Mouse (Mus musculus) gastrocnemius, adult 2 months (tissue): ENCODE data around the gene Opn4. TPM values are rescaled to one million over a fixed set of nuclear protein-coding genes. Genes with fewer than 3 reads are reported as not detected.

Experiments used
- DNase-seq: peaks from one replicate; pipeline ENCODE4 v3.0.0; 2022
- H3K27ac ChIP-seq: fragments of 200-600 bp; 2 replicates; pipeline ENCODE4 v1.8.1; 2022; ENCODE audit warnings: mild to moderate bottlenecking
- H3K4me3 ChIP-seq: fragments of 200-600 bp; 2 replicates; pipeline ENCODE4 v1.8.1; 2022; ENCODE audit warnings: mild to moderate bottlenecking, moderate library complexity
- CTCF ChIP-seq: fragments of 200-600 bp; IDR thresholded peaks from 2 replicates; pipeline ENCODE4 v1.8.1; 2022; ENCODE audit warnings: antibody characterized with exemption, mild to moderate bottlenecking, moderate library complexity
- intact Hi-C: fragments of 180-260 bp; cut with DNase I; formaldehyde crosslinking; loops from one replicate; pipeline ENCODE4 v1.15.1; 2025
- total RNA-seq, 2 experiments: library from RNA; stranded (reverse); gene quantifications; 2 replicates each; pipeline ENCODE4 v1.2.3; 2021

Opn4 gene
- total RNA-seq, 2 experiments from 2014 or later = not detected

DNA sequence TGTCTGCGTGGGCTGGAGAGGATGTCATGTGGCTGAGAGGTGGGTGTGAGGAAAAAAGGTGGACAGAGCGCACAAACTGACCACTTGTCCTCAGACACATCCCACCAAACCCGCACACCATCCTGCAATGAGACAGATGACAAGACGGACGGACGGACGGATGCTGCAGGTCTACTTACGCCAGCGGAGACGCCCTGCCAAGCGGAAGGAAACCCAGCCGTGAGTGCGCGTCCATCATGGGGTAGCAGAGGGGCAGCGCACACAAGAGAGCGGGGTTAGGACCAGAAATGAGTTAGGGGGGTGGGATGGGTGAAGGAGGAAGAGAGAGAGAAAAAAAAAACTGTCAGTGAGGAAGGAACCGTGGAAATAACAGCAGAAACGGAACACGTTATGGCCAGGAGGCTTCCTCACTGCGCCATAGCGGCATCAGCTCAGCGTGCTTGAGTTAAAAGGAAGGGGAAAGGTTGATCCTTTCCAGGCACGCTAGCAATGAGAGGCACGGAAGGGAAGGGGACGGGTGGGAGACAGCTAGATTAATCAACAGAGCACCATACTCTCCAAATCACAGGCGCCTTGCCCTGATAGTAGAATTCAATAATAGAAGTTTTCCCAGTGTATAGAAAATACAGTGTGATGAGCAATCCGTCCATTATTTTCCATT is 30.3 kb downstream of the Opn4 start:
- H3K4me3 ChIP-seq = peak overlapping the region; percentile 55

DNA sequence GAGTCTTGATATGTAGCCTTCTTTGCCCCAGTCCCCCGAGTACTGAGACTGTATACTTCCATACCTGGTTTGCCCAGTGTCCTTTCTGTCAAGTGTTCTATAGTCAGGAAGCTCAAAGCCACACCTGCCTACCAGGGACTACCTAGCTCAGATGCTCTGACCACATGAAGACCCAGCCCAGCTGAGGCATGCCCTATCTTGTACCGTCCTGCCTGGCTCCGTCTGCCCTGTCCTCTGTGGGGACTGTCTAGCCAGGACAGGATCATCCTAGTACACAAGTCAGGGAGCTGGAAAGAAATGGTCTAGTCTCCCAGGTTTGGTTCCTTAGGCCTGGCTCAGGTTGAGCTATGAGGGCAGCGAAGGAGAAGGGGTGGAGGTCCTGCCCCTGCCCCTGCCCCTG is 31.3 kb downstream of the Opn4 start:
- Histone ChIP-seq H3K27ac (peak overlapping the region; percentile 82), H3K4me3 (peak overlapping the region; percentile 38)
- no peak for TF ChIP-seq CTCF
- intact Hi-C loops = no loop called here
- no peak for DNase-seq

More for the DNA sequence above, 30.3 kb downstream of the Opn4 start:
- no peak for TF ChIP-seq CTCF
- H3K27ac ChIP-seq = peak overlapping the region; percentile 82
- intact Hi-C loops = loop anchor here (2.0 kb wide), 1 partner anchor 197 kb away; no protein-coding TSS in a partner anchor
- DNase-seq = no peak

DNA sequence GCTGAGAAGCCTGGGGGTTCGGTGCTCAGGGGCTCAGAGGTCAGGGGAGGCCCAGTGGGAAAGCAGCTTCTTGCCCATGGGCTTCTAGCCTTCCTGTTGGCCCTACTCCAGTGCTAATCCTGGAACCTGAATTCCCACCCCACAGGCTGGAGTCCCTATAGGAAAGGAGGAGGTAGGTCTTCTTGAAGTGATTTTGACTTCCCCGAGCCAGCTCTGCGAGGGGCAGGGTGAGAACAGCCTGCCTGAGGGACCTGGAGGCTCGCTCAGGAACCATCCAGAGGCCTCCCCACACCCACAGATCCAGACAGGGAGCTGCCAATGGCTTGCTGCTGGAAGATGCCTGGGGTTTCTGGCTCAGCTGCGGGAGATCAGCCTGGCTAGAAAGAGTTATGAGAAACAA is 32.2 kb downstream of the Opn4 start:
- peak overlapping the region; percentile 21; the same call in 1 of the 2 replicates for H3K4me3 ChIP-seq
- DNase-seq = no peak
- TF ChIP-seq CTCF = no peak
- H3K27ac ChIP-seq = peak overlapping the region; percentile 82
- intact Hi-C loops = no loop called here

DNA sequence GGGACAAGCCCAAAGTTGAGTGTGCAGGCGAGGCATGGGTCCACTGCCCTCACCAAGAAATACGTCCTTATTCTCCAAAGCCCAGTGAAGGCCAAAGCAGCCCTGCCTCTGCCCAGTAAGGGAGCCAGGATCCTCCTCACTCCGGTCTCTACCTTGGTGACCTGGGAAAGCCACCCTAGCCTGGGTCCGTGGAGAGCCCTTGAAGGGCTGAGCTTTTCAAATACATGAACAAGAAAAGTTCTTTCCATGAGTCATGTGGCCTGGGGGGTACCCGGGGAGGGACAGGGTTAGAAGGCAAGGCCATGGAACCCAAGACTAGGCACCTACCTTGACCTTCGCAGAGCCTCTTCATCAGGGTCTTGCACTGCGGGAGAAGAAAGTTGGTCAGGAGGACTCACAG is 33.4 kb downstream of the Opn4 start:
- intact Hi-C loops = no loop called here
- H3K27ac ChIP-seq = peak overlapping the region; percentile 82
- TF ChIP-seq CTCF = no peak
- no peak for DNase-seq
- H3K4me3 ChIP-seq = peak overlapping the region; percentile 33

DNA sequence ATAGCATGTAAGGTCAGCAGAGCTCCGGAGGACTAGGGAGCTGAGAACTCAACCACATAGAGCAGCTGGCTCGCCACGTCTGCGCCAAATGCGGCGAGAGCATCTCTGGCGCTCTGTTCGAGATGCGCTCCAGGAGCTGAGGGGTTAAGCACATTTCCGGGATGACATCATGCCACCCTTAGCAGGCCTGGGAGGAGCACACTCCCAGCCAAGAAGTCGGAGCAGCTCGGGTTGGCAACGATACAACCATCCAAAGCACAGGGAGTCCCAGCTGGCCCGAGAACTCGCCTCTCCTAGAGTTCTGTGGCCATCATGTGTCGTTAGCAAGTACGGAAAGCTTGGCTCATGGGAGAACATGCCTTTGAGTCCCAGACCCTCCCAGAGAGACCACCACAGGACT is 34.2 kb downstream of the Opn4 start:
- intact Hi-C loops = no loop called here
- Histone ChIP-seq H3K4me3 (peak overlapping the region; percentile 33), H3K27ac (peak overlapping the region; percentile 82)
- peak; percentile 81 for DNase-seq
- TF ChIP-seq CTCF = no peak

DNA sequence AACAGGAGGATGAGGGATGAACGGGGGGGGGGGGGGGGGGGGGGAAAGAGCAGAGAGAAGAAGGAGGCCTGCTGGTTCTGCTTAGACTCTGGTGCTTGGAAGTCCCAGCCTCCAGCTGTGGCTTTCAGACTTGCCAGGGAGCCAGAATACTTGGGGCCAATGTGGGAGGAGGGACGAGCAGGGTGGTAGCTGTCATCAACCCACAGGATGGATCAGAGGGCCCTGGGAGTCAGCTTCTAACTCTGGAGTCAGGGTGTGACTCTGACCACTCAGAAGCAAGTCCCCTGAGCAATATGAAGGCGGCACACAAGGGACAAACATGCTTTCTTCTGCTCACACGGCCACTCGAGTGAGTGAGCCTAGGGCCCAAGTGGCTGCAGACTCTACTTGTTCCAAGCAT is 35.3 kb downstream of the Opn4 start:
- no peak for TF ChIP-seq CTCF
- peak; percentile 68 for DNase-seq
- intact Hi-C loops = no loop called here
- Histone ChIP-seq H3K27ac (peak overlapping the region; percentile 82), H3K4me3 (peak overlapping the region; percentile 33)

DNA sequence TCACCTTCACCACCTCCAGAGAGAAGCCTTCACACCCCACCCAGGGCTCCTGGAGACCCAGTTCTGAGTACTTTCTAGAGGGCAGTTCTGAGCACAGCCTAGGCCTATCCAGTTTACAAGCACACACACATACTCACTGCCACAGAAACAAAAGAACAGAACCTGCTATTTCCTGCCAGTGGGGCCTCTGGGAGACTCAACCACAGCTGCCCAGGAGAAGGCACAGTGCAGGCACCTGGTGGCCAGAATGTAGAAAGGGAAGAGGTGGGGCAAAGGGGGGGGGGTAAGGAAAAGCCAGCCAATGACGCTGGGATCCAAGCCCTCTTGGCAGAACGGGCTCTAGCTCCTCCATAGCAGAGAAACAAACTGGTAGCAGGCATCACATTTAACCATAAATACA is 37.5 kb downstream of the Opn4 start:
- DNase-seq = no peak
- no peak overlapping the region for H3K4me3 ChIP-seq
- intact Hi-C loops = no loop called here
- TF ChIP-seq CTCF = peak; percentile 24
- H3K27ac ChIP-seq = peak overlapping the region; percentile 41

DNA sequence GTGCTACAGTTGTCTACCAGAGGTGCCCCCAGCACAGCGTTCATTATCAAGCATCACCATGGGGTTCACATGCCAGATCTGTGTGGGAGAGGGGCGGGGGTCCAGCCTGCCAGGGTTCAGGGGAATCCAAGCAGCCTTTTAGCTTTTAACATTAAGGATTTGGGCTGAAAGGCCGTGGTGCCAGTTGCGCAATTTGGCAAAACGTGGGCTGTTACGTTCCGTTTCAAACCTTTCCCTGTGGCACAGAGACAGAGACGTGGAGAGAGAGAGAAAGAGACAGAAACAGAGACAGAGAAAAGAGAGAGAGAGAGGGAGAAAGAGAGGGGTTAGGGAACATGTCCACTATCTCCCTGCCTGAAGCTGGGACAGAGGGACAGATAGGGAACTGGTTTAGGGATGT is 38.3 kb downstream of the Opn4 start:
- Histone ChIP-seq H3K4me3 (no peak overlapping the region), H3K27ac (peak overlapping the region; percentile 41; the same call in 1 of the 2 replicates)
- no peak for DNase-seq
- intact Hi-C loops = no loop called here
- no peak for TF ChIP-seq CTCF

DNA sequence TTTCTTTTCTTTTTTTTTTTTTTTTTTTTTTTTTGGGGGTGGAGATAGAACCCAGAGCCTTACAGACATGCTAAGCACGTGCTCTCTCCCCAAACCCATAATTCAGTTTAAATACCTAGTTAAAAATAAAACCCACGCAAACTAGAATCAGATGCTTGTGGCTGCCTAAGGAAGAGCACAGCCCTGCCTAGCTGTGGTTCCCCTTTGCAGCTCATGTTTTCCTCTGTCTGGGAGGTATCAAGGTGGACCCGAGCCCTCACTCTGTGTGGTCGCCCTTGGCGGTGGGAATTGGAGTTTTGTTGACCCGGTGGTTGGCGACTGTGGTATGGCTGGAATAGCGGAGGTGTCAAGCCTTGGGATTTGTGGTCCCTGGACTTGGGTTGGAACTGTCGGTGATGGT is 41.0 kb downstream of the Opn4 start:
- TF ChIP-seq CTCF = no peak
- H3K27ac ChIP-seq = no peak overlapping the region
- intact Hi-C loops = no loop called here
- no peak overlapping the region for H3K4me3 ChIP-seq
- DNase-seq = no peak

DNA sequence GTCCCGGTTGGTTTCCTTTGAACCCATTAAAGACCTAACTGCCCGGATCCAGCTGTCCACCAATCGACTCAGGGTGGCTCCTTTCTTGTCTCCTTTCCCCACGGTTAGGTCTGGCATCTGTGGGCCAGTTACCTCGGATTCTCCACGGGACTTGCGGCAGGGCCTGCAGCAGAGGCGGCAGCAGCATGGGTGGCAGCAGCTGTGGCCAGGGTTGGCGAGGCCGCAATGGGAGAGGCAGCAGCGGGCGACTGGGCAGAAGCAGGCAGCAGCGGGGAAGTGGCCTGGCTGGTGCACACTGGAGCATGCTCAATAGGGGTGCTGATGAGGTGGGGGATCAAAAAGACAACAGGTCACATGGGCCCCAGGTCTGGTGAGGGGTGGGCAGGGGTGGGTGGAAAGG is 44.7 kb downstream of the Opn4 start:
- intact Hi-C loops = no loop called here
- H3K27ac ChIP-seq = peak overlapping the region; percentile 62; the same call in 1 of the 2 replicates
- peak overlapping the region; percentile 17; the same call in 1 of the 2 replicates for H3K4me3 ChIP-seq
- no peak for DNase-seq
- TF ChIP-seq CTCF = no peak

DNA sequence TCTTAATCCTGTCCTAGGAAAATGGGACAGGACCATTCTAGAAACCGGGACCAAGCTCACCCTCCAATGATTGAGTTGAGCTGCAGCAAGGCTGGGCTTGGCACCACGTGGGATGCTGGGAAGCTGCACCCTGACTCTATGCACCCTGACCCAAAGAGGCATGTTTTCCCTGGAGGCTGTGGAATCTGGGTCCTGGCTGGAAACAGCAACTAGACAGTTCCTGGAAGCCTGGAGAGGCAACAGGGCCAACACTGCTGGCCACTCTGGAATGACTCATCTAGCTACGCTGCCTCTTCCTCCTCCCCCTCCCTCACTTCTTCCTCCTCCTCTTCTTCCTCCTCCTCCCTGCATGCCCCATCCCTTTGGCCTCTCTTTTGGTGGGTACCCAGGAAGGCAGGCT is 45.9 kb downstream of the Opn4 start:
- peak; percentile 67 for DNase-seq
- Histone ChIP-seq H3K4me3 (no peak overlapping the region), H3K27ac (peak overlapping the region; percentile 64)
- intact Hi-C loops = no loop called here
- TF ChIP-seq CTCF = no peak

DNA sequence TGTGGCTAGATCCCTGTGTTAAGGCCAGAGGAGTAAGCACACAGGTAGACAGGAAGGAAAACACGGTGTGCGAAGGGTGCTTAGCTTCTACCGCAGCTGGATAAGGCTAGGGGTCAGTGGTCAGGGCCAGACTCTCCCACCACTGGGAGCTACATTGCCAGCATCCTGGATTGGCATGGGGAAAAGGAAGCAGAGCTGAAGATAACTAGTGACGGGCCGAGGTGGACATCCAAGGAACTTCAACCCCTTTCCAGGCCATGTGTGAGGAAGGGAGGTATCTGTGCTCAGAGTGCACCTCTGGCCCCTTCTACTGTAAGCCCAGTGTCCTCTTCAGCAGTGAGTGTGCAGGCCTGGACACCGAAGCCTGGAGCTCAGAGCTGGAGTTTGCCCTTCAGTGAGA is 46.5 kb downstream of the Opn4 start:
- no peak for DNase-seq
- TF ChIP-seq CTCF = no peak
- Histone ChIP-seq H3K27ac (peak overlapping the region; percentile 64), H3K4me3 (no peak overlapping the region)
- intact Hi-C loops = no loop called here

DNA sequence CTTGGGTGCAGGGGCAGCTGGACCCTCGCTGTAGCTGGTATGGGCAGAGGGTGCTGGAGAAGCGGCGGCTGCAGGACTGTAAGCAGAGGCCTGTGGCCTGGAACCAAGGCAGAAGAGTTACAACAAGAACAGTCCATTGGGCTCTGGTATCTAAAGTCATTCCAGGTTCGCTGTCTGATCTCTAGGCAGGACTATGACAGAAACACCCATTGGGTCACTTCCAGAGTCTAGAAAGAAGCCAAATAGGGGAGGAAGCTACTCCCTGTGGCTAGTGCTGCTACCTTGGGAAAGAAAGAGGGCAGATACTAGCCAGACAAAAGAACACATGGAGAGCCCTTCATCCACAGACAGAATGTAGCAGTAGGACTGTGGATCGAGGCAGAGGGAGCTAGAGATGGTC is 47.7 kb downstream of the Opn4 start:
- intact Hi-C loops = no loop called here
- H3K27ac ChIP-seq = peak overlapping the region; percentile 70
- no peak for TF ChIP-seq CTCF
- no peak for DNase-seq
- H3K4me3 ChIP-seq = peak overlapping the region; percentile 2; the same call in 1 of the 2 replicates
